Comparison of ENCODE assay signal across 14 mouse cellular contexts in genomic region chr4:148061086-148061480, GRCm38 (mm10).
"Had no signal": no experiment of that assay in that cellular context is flagged by ENCODE, and none has a peak within 500 bp of the region (broad histone marks: within the 10 kb centered on the region; RNA-seq: fewer than 3 reads in every experiment).

No protein-coding gene starts in this region.

- H3K9me3 ChIP-seq: liver, embryonic 15.5 days; lung, embryonic 15.5 days; megakaryocyte, embryonic 14.5 days; midbrain, embryonic 13.5 days; neural tube, embryonic 12.5 days; stomach, embryonic 15.5 days had no signal

- H3K9ac ChIP-seq: liver, embryonic 15.5 days; liver, postnatal 0 days; lung, embryonic 15.5 days; midbrain, embryonic 13.5 days; neural tube, embryonic 12.5 days; stomach, embryonic 15.5 days had no signal

- H3K4me3 ChIP-seq: liver, embryonic 15.5 days; lung, embryonic 15.5 days; megakaryocyte, embryonic 14.5 days; midbrain, embryonic 13.5 days; neural tube, embryonic 12.5 days; stomach, embryonic 15.5 days had no signal

- H3K4me2 ChIP-seq: liver, embryonic 15.5 days; lung, embryonic 15.5 days; midbrain, embryonic 11.5 days; midbrain, embryonic 13.5 days; neural tube, embryonic 12.5 days; stomach, embryonic 15.5 days had no signal

- H3K27ac ChIP-seq: liver, embryonic 15.5 days; lung, embryonic 15.5 days; macrophage; midbrain, embryonic 13.5 days; neural tube, embryonic 12.5 days; stomach, embryonic 15.5 days had no signal

- DNase-seq: lung, adult 2 months; right cerebral cortex, postnatal 14 days; thymus, adult 18-20 months; thymus, postnatal 14 days; thymus, postnatal 36 days had no signal

- H3K27me3 ChIP-seq: liver, embryonic 15.5 days; lung, embryonic 15.5 days; midbrain, embryonic 13.5 days; neural tube, embryonic 12.5 days; stomach, embryonic 15.5 days had no signal

- H3K4me1 ChIP-seq: midbrain, embryonic 13.5 days; stomach, embryonic 15.5 days had no signal
